ENCODE assay signal across 19 mouse cellular contexts in genomic region chr5:113452691-113453090, GRCm38 (mm10). TPM values are rescaled to one million over a fixed set of nuclear protein-coding genes. Genes with fewer than 3 reads are reported as not detected.
DNase-seq lines count a peak whose midpoint lies in the region; ATAC-seq and TF ChIP-seq lines count a peak whose summit lies in the region.
"Had no signal": no experiment of that assay in that cellular context is flagged by ENCODE, and none has a peak within 500 bp of the region (broad histone marks: within the 10 kb centered on the region; RNA-seq: fewer than 3 reads in every experiment).

No protein-coding gene starts in this region.

- TF ChIP-seq CTCF in gastrocnemius, adult 2 months (IDR thresholded peaks at IDR 0.05): no peak

- WGBS in hindbrain, embryonic 11.5 days: 0% methylated on average over 1 of the region's 1 CpGs
- 5% methylated on average over 1 of the region's 1 CpGs for WGBS in hindbrain, embryonic 14.5 days
- WGBS in limb, embryonic 10.5 days: 0% methylated on average over 1 of the region's 1 CpGs
- 5% methylated on average over 1 of the region's 1 CpGs for WGBS in neural tube, embryonic 13.5 days

- H3K27me3 ChIP-seq in hindbrain, embryonic 11.5 days (ENCODE audit: control insufficient read depth, insufficient read depth, low read length): no peaks in the 10 kb centered on the region
- H3K27me3 ChIP-seq in hindbrain, embryonic 14.5 days (ENCODE audit: control insufficient read depth, insufficient read depth, low read length): no peaks in the 10 kb centered on the region
- H3K27me3 ChIP-seq in limb, embryonic 10.5 days (ENCODE audit: low read depth, poor library complexity, severe bottlenecking): no peaks in the 10 kb centered on the region
- H3K27me3 ChIP-seq in neural tube, embryonic 13.5 days: no peaks in the 10 kb centered on the region
- H3K27me3 ChIP-seq: neural tube, embryonic 12.5 days had no signal

- H3K36me3 ChIP-seq in hindbrain, embryonic 11.5 days (ENCODE audit: control insufficient read depth, insufficient read depth, low read length): no peaks in the 10 kb centered on the region
- no peaks in the 10 kb centered on the region for H3K36me3 ChIP-seq in hindbrain, embryonic 14.5 days (replicated peaks; ENCODE audit: control insufficient read depth, insufficient read depth)
- H3K36me3 ChIP-seq in limb, embryonic 10.5 days: no peaks in the 10 kb centered on the region
- H3K36me3 ChIP-seq in neural tube, embryonic 13.5 days: no peaks in the 10 kb centered on the region
- H3K36me3 ChIP-seq: G1E; heart, embryonic 10.5 days; limb, embryonic 15.5 days; neural tube, embryonic 12.5 days had no signal

- H3K4me2 ChIP-seq in hindbrain, embryonic 11.5 days (replicated peaks; ENCODE audit: low read depth, low read length): no peak overlapping the region
- no peak overlapping the region for H3K4me2 ChIP-seq in hindbrain, embryonic 14.5 days (replicated peaks)
- H3K4me2 ChIP-seq in neural tube, embryonic 13.5 days: no peak overlapping the region
- H3K4me2 ChIP-seq: limb, embryonic 15.5 days; lung, embryonic 14.5 days; neural tube, embryonic 12.5 days had no signal

- intact Hi-C loops in gastrocnemius, adult 2 months (cut with DNase I): no loop called here

- no peak for ATAC-seq in hindbrain, embryonic 11.5 days (ENCODE audit: low FRiP score)
- no peak for ATAC-seq in hindbrain, embryonic 14.5 days (ENCODE audit: low FRiP score)
- ATAC-seq in neural tube, embryonic 13.5 days (ENCODE audit: low read depth): no peak
- ATAC-seq: intestine, postnatal 0 days had no signal

- H3K27ac ChIP-seq in hindbrain, embryonic 11.5 days (ENCODE audit: low read depth, low read length): peak overlapping the region; percentile 25; the same call in 1 of the 2 replicates
- H3K27ac ChIP-seq in hindbrain, embryonic 14.5 days: no peak overlapping the region
- peak overlapping the region; percentile 50 for H3K27ac ChIP-seq in limb, embryonic 10.5 days
- 0 out of 2 replicates have a peak overlapping the region, but pooled peaks have one; percentile 11 for H3K27ac ChIP-seq in neural tube, embryonic 13.5 days (replicated peaks)
- H3K27ac ChIP-seq in gastrocnemius, adult 2 months: no peak overlapping the region
- H3K27ac ChIP-seq: heart, embryonic 10.5 days; limb, embryonic 15.5 days; neural tube, embryonic 12.5 days had no signal

- no peaks in the 10 kb centered on the region for H3K9me3 ChIP-seq in hindbrain, embryonic 11.5 days (ENCODE audit: control insufficient read depth, low read length)
- 0 out of 2 replicates have a peak, but pooled peaks cover 3% of the 10 kb centered on the region for H3K9me3 ChIP-seq in hindbrain, embryonic 14.5 days (ENCODE audit: control insufficient read depth, low read length)
- no peaks in the 10 kb centered on the region for H3K9me3 ChIP-seq in limb, embryonic 10.5 days (replicated peaks)
- no peaks in the 10 kb centered on the region for H3K9me3 ChIP-seq in neural tube, embryonic 13.5 days
- H3K9me3 ChIP-seq: heart, embryonic 10.5 days; limb, embryonic 15.5 days; neural tube, embryonic 12.5 days had no signal

- H3K4me3 ChIP-seq in hindbrain, embryonic 11.5 days (ENCODE audit: low read depth, low read length): no peak overlapping the region
- no peak overlapping the region for H3K4me3 ChIP-seq in hindbrain, embryonic 14.5 days (replicated peaks; ENCODE audit: low read length)
- H3K4me3 ChIP-seq in limb, embryonic 10.5 days: no peak overlapping the region
- no peak overlapping the region for H3K4me3 ChIP-seq in neural tube, embryonic 13.5 days
- H3K4me3 ChIP-seq in gastrocnemius, adult 2 months: no peak overlapping the region
- H3K4me3 ChIP-seq: heart, embryonic 10.5 days; limb, embryonic 15.5 days; neural tube, embryonic 12.5 days had no signal

- H3K9ac ChIP-seq in hindbrain, embryonic 11.5 days (ENCODE audit: low read depth, low read length): no peak overlapping the region
- no peak overlapping the region; the same call in 1 of the 2 replicates for H3K9ac ChIP-seq in hindbrain, embryonic 14.5 days
- H3K9ac ChIP-seq in neural tube, embryonic 13.5 days: no peak overlapping the region
- H3K9ac ChIP-seq: limb, embryonic 15.5 days; lung, embryonic 14.5 days; neural tube, embryonic 12.5 days had no signal

- peak; percentile 51 for DNase-seq in hindbrain, embryonic 11.5 days (ENCODE audit: low spot score)
- no peak for DNase-seq in hindbrain, embryonic 14.5 days (ENCODE audit: low spot score)
- peak; percentile 75 for DNase-seq in embryo, embryonic 10.5 days (ENCODE audit: low spot score)
- DNase-seq in limb, embryonic 10.5 days (ENCODE audit: low spot score): no peak
- DNase-seq in gastrocnemius, adult 2 months: no peak
- DNase-seq in adrenal gland, postnatal 4 days (ENCODE audit: low spot score in 2 of 2): no peak
- no peak for DNase-seq in spleen, postnatal 14 days (ENCODE audit: low spot score in 2 of 2)
- DNase-seq: adrenal gland, postnatal 14 days; cerebellum, postnatal 25 days; lung, embryonic 14.5 days; right cerebral cortex, adult 18-20 months; spleen, adult 18-20 months had no signal

- peaks cover 11% of the 10 kb centered on the region for H3K4me1 ChIP-seq in hindbrain, embryonic 11.5 days (replicated peaks; ENCODE audit: control insufficient read depth, insufficient read depth, low read length)
- peaks cover 22% of the 10 kb centered on the region; the same call in 1 of the 2 replicates for H3K4me1 ChIP-seq in hindbrain, embryonic 14.5 days (replicated peaks; ENCODE audit: control insufficient read depth, insufficient read depth, low read length)
- peaks cover 34% of the 10 kb centered on the region for H3K4me1 ChIP-seq in limb, embryonic 10.5 days
- peaks cover 31% of the 10 kb centered on the region for H3K4me1 ChIP-seq in neural tube, embryonic 13.5 days (replicated peaks)

RNA-seq across cellular contexts. Expression of gene Wscd2, which starts 37.4 kb away (rescaled TPM):
- 7.7 and 8.5 TPM in 2 replicates for polyA plus RNA-seq in hindbrain, embryonic 11.5 days (2014; fragmentation: Nextera tagmentation; extraction: Ambion mirVana)
- 13.6 and 13.7 TPM in 2 replicates for polyA plus RNA-seq in hindbrain, embryonic 14.5 days (2014; fragmentation: Nextera tagmentation; extraction: Ambion mirVana)
- 1.5 and 2.0 TPM in 2 replicates for polyA plus RNA-seq in limb, embryonic 10.5 days (2016; fragmentation: Nextera tagmentation; extraction: Ambion mirVana)
- 16.3 and 16.5 TPM in 2 replicates for polyA plus RNA-seq in neural tube, embryonic 13.5 days (2015; fragmentation: Nextera tagmentation; extraction: Ambion mirVana)
- under 1 TPM; 0.08 to 0.36 TPM for total RNA-seq in gastrocnemius, adult 2 months (2021)
- 10 to 100 TPM; 10.2 to 11.6 TPM for total RNA-seq in adrenal gland, postnatal 4 days (2021)
- polyA plus RNA-seq: C2C12, G1E had no signal

Comparison
In these comparisons a context has a peak if more than half of its experiments do, and no peak if none do; other contexts are left out.
1. DNase-seq: peak in hindbrain, embryonic 11.5 days (single experiment) and embryo, embryonic 10.5 days (single experiment); none in hindbrain, embryonic 14.5 days (single experiment), limb, embryonic 10.5 days (single experiment), gastrocnemius, adult 2 months (single experiment), adrenal gland, postnatal 4 days (0 of 2) and spleen, postnatal 14 days (0 of 2).
2. H3K27ac ChIP-seq: peak in hindbrain, embryonic 11.5 days (single experiment), limb, embryonic 10.5 days (single experiment) and neural tube, embryonic 13.5 days (single experiment); none in hindbrain, embryonic 14.5 days (single experiment) and gastrocnemius, adult 2 months (single experiment).